Mouse (Mus musculus): ENCODE measurements around the gene Nusap1. TPM values are rescaled to one million over a fixed set of nuclear protein-coding genes. Genes with fewer than 3 reads are reported as not detected.
"Not testable (repeated sequence)": the region's sequence is repeated elsewhere in the genome, so short reads cannot be mapped to it uniquely, and the experiment has no call there.

Gene Nusap1
- polyA plus RNA-seq, 1 experiment from 2014 or later: 3.9 TPM

GRCm38 (mm10) chr2:119602488-119602887, 15.6 kb upstream of the Nusap1 start:
- DNase-seq (ENCODE audit: low spot score): no peak
- Histone ChIP-seq H3K9ac (replicated peaks; ENCODE audit: low read depth) (no peak overlapping the region), H3K27me3 (replicated peaks; ENCODE audit: insufficient read depth, low read length) (no peaks in the 10 kb centered on the region), H3K4me2 (replicated peaks; ENCODE audit: low read depth, low read length) (no peak overlapping the region), H3K4me3 (ENCODE audit: low read depth, low read length) (no peak overlapping the region), H3K27ac (ENCODE audit: low read length) (no peak overlapping the region), H3K36me3 (ENCODE audit: insufficient read depth, low read length) (peaks cover 8% of the 10 kb centered on the region), H3K4me1 (ENCODE audit: insufficient read depth, low read depth, low read length) (no peaks in the 10 kb centered on the region), H3K9me3 (ENCODE audit: low read length) (no peaks in the 10 kb centered on the region)
- WGBS: 9% methylated on average over 1 of the region's 1 CpGs
- TF ChIP-seq CTCF (IDR thresholded peaks at IDR 0.05) (no peak), EP300 (IDR thresholded peaks at IDR 0.05) (no peak)
- ATAC-seq: peak; percentile 50; the same call in 1 of the 2 replicates

GRCm38 (mm10) chr2:119603909-119604308, 14.2 kb upstream of the Nusap1 start:
- H3K9me3 ChIP-seq (ENCODE audit: low read length): no peaks in the 10 kb centered on the region

GRCm38 (mm10) chr2:119605361-119605973, 12.6 kb upstream of the Nusap1 start:
- TF ChIP-seq CTCF (IDR thresholded peaks at IDR 0.05) (no peak), EP300 (IDR thresholded peaks at IDR 0.05) (no peak)

More at GRCm38 (mm10) chr2:119603909-119604308, 14.2 kb upstream of the Nusap1 start:
- WGBS: 36% methylated on average over 2 of the region's 2 CpGs
- TF ChIP-seq CTCF (IDR thresholded peaks at IDR 0.05) (no peak), EP300 (IDR thresholded peaks at IDR 0.05) (no peak)
- no peaks in the 10 kb centered on the region for H3K4me1 ChIP-seq (ENCODE audit: insufficient read depth, low read depth, low read length)
- no peak for DNase-seq (ENCODE audit: low spot score)
- H3K4me3 ChIP-seq (ENCODE audit: low read depth, low read length): no peak overlapping the region
- no peak overlapping the region for H3K4me2 ChIP-seq (replicated peaks; ENCODE audit: low read depth, low read length)
- no peaks in the 10 kb centered on the region for H3K36me3 ChIP-seq (ENCODE audit: insufficient read depth, low read length)
- no peak for ATAC-seq
- H3K27ac ChIP-seq (ENCODE audit: low read length): no peak overlapping the region
- no peak overlapping the region for H3K9ac ChIP-seq (replicated peaks; ENCODE audit: low read depth)
- no peaks in the 10 kb centered on the region for H3K27me3 ChIP-seq (replicated peaks; ENCODE audit: insufficient read depth, low read length)

GRCm38 (mm10) chr2:119607023-119607422, 11.1 kb upstream of the Nusap1 start:
- Histone ChIP-seq H3K27me3 (replicated peaks; ENCODE audit: insufficient read depth, low read length) (no peaks in the 10 kb centered on the region), H3K36me3 (ENCODE audit: insufficient read depth, low read length) (no peaks in the 10 kb centered on the region), H3K27ac (ENCODE audit: low read length) (no peak overlapping the region), H3K4me3 (ENCODE audit: low read depth, low read length) (no peak overlapping the region), H3K9me3 (ENCODE audit: low read length) (no peaks in the 10 kb centered on the region), H3K4me1 (ENCODE audit: insufficient read depth, low read depth, low read length) (no peaks in the 10 kb centered on the region), H3K9ac (replicated peaks; ENCODE audit: low read depth) (no peak overlapping the region), H3K4me2 (replicated peaks; ENCODE audit: low read depth, low read length) (no peak overlapping the region)
- no peak; the same call in 1 of the 2 replicates for ATAC-seq
- WGBS: 81% methylated on average over 4 of the region's 4 CpGs
- DNase-seq (ENCODE audit: low spot score): peak; percentile 38
- TF ChIP-seq EP300 (IDR thresholded peaks at IDR 0.05) (no peak), CTCF (IDR thresholded peaks at IDR 0.05) (peak; percentile 56)

More at GRCm38 (mm10) chr2:119605361-119605973, 12.6 kb upstream of the Nusap1 start:
- 83% methylated on average over 6 of the region's 6 CpGs for WGBS
- DNase-seq (ENCODE audit: low spot score) (no peak), ATAC-seq (no peak)
- Histone ChIP-seq H3K9ac (replicated peaks; ENCODE audit: low read depth) (no peak overlapping the region), H3K27me3 (replicated peaks; ENCODE audit: insufficient read depth, low read length) (no peaks in the 10 kb centered on the region), H3K27ac (ENCODE audit: low read length) (no peak overlapping the region), H3K4me2 (replicated peaks; ENCODE audit: low read depth, low read length) (no peak overlapping the region), H3K4me1 (ENCODE audit: insufficient read depth, low read depth, low read length) (no peaks in the 10 kb centered on the region), H3K4me3 (ENCODE audit: low read depth, low read length) (no peak overlapping the region), H3K9me3 (ENCODE audit: low read length) (no peaks in the 10 kb centered on the region), H3K36me3 (ENCODE audit: insufficient read depth, low read length) (no peaks in the 10 kb centered on the region)

- Histone ChIP-seq H3K9me3 (ENCODE audit: low read length) (no peaks in the 10 kb centered on the region), H3K9ac (replicated peaks; ENCODE audit: low read depth) (peak overlapping the region; percentile 46; the same call in 1 of the 2 replicates), H3K27ac (ENCODE audit: low read length) (0 out of 2 replicates have a peak overlapping the region, but pooled peaks have one; percentile 43), H3K4me3 (ENCODE audit: low read depth, low read length) (peak overlapping the region; percentile 86), H3K27me3 (replicated peaks; ENCODE audit: insufficient read depth, low read length) (no peaks in the 10 kb centered on the region), H3K4me2 (replicated peaks; ENCODE audit: low read depth, low read length) (peak overlapping the region; percentile 96), H3K36me3 (ENCODE audit: insufficient read depth, low read length) (no peaks in the 10 kb centered on the region), H3K4me1 (ENCODE audit: insufficient read depth, low read depth, low read length) (peaks cover 8% of the 10 kb centered on the region; the same call in 1 of the 2 replicates)
- ATAC-seq: no peak
- TF ChIP-seq CTCF (IDR thresholded peaks at IDR 0.05) (no peak), EP300 (IDR thresholded peaks at IDR 0.05) (no peak)
- WGBS: 1% methylated on average over 13 of the region's 13 CpGs
- no peak for DNase-seq (ENCODE audit: low spot score)
Measured at GRCm38 (mm10) chr2:119617841-119618198, 278 bp upstream of the Nusap1 start.

GRCm38 (mm10) chr2:119619002-119619401, 904 bp downstream of the Nusap1 start:
- 4% methylated on average over 6 of the region's 6 CpGs for WGBS
- Histone ChIP-seq H3K4me2 (replicated peaks; ENCODE audit: low read depth, low read length) (peak overlapping the region; percentile 87), H3K4me3 (ENCODE audit: low read depth, low read length) (peak overlapping the region; percentile 86)
- H3K36me3 ChIP-seq (ENCODE audit: insufficient read depth, low read length); H3K9me3 ChIP-seq (ENCODE audit: low read length); ATAC-seq; H3K9ac ChIP-seq (replicated peaks; ENCODE audit: low read depth); DNase-seq (ENCODE audit: low spot score); H3K27me3 ChIP-seq (replicated peaks; ENCODE audit: insufficient read depth, low read length); H3K4me1 ChIP-seq (ENCODE audit: insufficient read depth, low read depth, low read length); H3K27ac ChIP-seq (ENCODE audit: low read length): not testable (repeated sequence)
